Mouse (Mus musculus) erythroblast, adult 5-6 weeks (primary cell): ENCODE data around the gene Uhrf1. TPM values are rescaled to one million over a fixed set of nuclear protein-coding genes. Genes with fewer than 3 reads are reported as not detected.
"Not testable (repeated sequence)": the region's sequence is repeated elsewhere in the genome, so short reads cannot be mapped to it uniquely, and the experiment has no call there.

Experiments
- ATAC-seq: replicated peaks from 2 replicates; pipeline ENCODE4 v1.8.0; 2016; ENCODE audit warnings: moderate number of reproducible peaks, mild to moderate bottlenecking, moderate TSS enrichment, inconsistent platforms; ENCODE audit not compliant: poor library complexity, low FRiP score, severe bottlenecking
- total RNA-seq, 2 experiments: library from RNA; stranded (forward) in 1 of 2; stranded (reverse) in 1 of 2; fragments of 150-400 nt in 1 of 2; fragments of 200-764, 138-1000 nt in 1 of 2; gene quantifications; 2 replicates each; pipeline versions ENCODE4 v1.2.3 to v1.2.4; 2015 to 2017; ENCODE audit warnings: low replicate concordance in 2 of 2

Gene Uhrf1
- 34.4 and 53.7 TPM in 2 replicates for total RNA-seq (2015; ENCODE audit: low replicate concordance)
- total RNA-seq (2017; ENCODE audit: low replicate concordance) = 66.2 and 103 TPM in 2 replicates

GRCm38 (mm10) chr17:56303160-56303846 is at the start of gene Uhrf1:
Gene Uhrf1 (plus strand): TSS chr17:56303321.
- ATAC-seq = peak; percentile 80

GRCm38 (mm10) chr17:56254695-56255094 is 48.4 kb upstream of the Uhrf1 start:
- ATAC-seq = no peak

- no peak for ATAC-seq
These were observed 47.7 kb upstream of the Uhrf1 start for GRCm38 (mm10) chr17:56255429-56255828.

- ATAC-seq = peak; percentile 87
These were observed 47.3 kb upstream of the Uhrf1 start for GRCm38 (mm10) chr17:56255863-56256238.

- peak; percentile 89 for ATAC-seq
These were observed 46.8 kb upstream of the Uhrf1 start, which contains the start of gene Fem1a for GRCm38 (mm10) chr17:56256239-56256881. Gene Fem1a (plus strand): TSS chr17:56256810.

- ATAC-seq = no peak
These were observed 45.8 kb upstream of the Uhrf1 start for GRCm38 (mm10) chr17:56257181-56257894.

DNA sequence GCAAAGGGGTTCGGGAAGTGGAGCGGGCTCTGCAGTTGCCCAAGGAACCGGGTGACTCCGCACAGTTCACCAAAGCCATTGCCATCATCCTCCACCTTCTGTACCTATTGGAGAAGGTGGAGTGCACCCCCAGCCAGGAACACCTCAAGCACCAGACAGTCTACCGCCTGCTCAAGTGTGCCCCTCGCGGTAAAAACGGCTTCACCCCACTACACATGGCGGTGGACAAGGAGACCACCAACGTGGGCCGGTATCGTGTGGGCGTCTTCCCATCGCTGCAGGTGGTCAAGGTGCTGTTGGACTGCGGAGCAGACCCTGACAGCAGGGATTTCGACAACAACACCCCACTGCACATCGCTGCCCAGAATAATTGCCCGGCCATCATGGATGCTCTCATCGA is 44.9 kb upstream of the Uhrf1 start:
- ATAC-seq = not testable (repeated sequence)

- not testable (repeated sequence) for ATAC-seq
These were observed 44.3 kb upstream of the Uhrf1 start for GRCm38 (mm10) chr17:56258812-56259211.

GRCm38 (mm10) chr17:56259301-56260037 is 43.7 kb upstream of the Uhrf1 start:
- no peak for ATAC-seq

DNA sequence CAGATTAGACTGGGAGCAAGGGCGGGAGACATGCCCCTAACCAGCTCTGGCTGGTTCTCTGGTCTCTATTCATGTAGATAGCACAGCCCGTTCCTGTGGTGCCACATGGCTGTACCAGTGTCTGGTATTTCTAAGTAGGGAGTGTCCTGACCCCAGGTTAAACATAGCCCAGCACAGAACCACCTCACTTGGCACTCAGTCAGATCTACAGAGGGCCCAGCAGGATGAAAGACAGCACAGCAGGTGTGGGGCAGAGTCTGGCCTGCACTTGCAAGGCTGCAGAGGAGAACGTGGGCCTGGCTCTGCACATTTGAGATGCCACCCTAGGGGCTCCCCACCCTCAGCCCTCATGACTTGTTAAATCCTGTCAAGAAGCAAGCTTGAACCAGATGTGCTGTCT is 42.0 kb upstream of the Uhrf1 start:
- ATAC-seq = no peak

DNA sequence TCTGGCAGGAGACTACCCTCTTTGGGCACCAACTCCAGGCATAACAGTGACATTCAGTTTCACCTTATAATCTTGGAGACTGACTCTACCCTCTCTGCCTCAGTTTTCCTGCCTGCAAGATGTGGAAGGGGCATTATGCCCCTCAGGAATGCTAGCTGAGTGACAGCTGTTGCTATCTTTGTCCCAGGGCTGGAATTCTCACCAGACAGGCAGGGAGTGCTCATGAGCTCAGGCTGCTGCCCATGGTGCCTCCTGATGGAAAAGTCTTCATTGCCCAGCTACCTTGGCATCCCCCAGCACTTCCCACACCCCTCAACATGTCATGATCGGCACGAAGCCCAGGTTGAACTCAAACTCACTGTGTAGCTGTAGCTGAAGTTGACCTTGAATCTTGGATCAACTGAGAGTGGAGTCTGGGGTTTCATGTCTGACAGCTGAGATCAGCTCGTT is 40.5 kb upstream of the Uhrf1 start:
- ATAC-seq = no peak

DNA sequence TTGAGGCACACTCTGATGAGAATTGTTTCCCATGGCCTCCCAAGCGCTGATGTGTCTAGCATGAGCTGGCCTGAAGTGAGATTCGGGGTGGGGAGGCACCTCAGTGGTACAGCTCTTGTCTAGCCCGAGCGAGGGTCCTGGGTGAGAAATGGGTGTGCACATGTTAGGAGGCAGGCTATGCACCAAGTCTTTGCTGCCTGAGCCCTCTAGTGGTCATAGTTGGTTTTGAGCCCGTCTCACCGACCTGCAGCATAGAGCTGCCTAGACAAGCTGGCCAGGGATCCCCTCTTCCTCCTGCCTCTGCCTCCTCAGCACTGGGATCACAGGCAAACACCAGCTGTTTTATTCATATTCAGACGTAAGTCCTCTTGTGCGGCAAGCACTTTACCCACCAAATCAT is 39.1 kb upstream of the Uhrf1 start:
- ATAC-seq = peak; percentile 86

DNA sequence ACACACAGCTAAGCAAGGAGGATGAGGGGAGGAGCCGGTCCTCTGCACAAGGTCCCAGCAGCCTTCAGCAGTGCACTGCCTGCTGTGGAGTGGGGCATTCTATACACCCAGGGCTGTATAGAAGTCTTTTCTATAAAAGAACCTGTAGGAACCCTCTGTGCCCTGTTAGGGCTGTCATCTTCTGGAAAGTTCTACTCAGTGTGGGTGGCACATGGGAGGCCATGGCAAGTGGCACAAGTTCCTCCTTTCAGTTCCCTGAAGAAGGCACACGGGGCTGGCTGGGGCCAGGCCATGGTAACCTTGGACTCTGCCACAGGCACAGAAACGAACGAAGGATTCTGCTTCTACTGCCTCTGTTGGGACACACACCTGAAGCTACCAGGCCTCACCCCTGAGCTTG is 38.1 kb upstream of the Uhrf1 start:
- no peak for ATAC-seq

- ATAC-seq = no peak
These were observed 37.3 kb upstream of the Uhrf1 start for GRCm38 (mm10) chr17:56265869-56266268.

GRCm38 (mm10) chr17:56266271-56266670 is 36.9 kb upstream of the Uhrf1 start:
- ATAC-seq = no peak

- ATAC-seq = peak; percentile 78
These were observed 33.9 kb upstream of the Uhrf1 start for GRCm38 (mm10) chr17:56269153-56269630.

GRCm38 (mm10) chr17:56269741-56270140 is 33.4 kb upstream of the Uhrf1 start:
- ATAC-seq = no peak

GRCm38 (mm10) chr17:56271609-56272253 is 31.4 kb upstream of the Uhrf1 start:
- no peak for ATAC-seq

DNA sequence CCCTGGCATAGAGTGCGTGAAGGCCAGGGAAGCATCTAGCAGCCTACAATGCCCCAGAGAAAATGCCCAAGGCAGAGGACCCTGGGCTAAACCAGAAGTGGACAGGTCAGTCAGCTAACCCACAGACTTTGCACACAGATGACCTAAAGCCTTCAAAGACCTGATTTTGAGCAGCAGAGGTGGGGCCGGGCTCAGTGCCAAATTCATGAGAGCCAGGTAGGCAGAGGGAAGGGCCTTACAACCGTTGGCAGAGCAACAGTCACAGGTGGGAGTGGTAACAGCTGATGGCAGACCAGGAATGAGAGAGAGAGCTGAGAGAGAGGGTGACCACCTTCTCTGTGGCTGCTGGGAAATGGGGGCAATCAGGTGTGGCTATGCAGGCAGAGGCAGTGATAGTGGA is 30.5 kb upstream of the Uhrf1 start:
- no peak for ATAC-seq
